Mouse (Mus musculus) ES-Bruce4 (cell line): ENCODE measurements around the gene Apex1. TPM values are rescaled to one million over a fixed set of nuclear protein-coding genes. Genes with fewer than 3 reads are reported as not detected.
"Not testable (repeated sequence)": the region's sequence is repeated elsewhere in the genome, so short reads cannot be mapped to it uniquely, and the experiment has no call there.

ENCODE experiments used
- H3K27ac ChIP-seq: 2 replicates; pipeline ENCODE4 v1.5.1; 2012; ENCODE audit warnings: low read length, inconsistent platforms; ENCODE audit not compliant: insufficient read depth
- H3K27me3 ChIP-seq: 2 replicates; pipeline ENCODE4 v1.6.1; 2012; ENCODE audit warnings: mild to moderate bottlenecking, low read length, inconsistent platforms; ENCODE audit not compliant: control insufficient read depth, poor library complexity, insufficient read depth, severe bottlenecking
- H3K36me3 ChIP-seq: 2 replicates; pipeline ENCODE4 v1.6.1; 2012; ENCODE audit warnings: inconsistent platforms, mild to moderate bottlenecking, low read length, moderate library complexity; ENCODE audit not compliant: control insufficient read depth, poor library complexity, insufficient read depth, severe bottlenecking
- H3K4me1 ChIP-seq: one replicate; pipeline ENCODE4 v1.8.1; 2011; ENCODE audit warnings: low read length; ENCODE audit not compliant: control insufficient read depth, insufficient read depth
- H3K4me3 ChIP-seq: 2 replicates; pipeline ENCODE4 v1.5.1; 2011; ENCODE audit warnings: low read depth, mild to moderate bottlenecking, low read length
- H3K9ac ChIP-seq: 2 replicates; pipeline ENCODE4 v1.6.1; 2012; ENCODE audit warnings: low read depth, mild to moderate bottlenecking, inconsistent platforms; ENCODE audit not compliant: poor library complexity, severe bottlenecking
- H3K9me3 ChIP-seq: replicated peaks from 2 replicates; pipeline ENCODE4 v1.6.1; 2012; ENCODE audit warnings: mild to moderate bottlenecking, low read length, inconsistent platforms; ENCODE audit not compliant: control insufficient read depth, poor library complexity, insufficient read depth, severe bottlenecking
- CTCF ChIP-seq: IDR thresholded peaks from one replicate; pipeline ENCODE4 v1.8.1; 2011; ENCODE audit warnings: low read depth, low read length
- EP300 ChIP-seq: IDR thresholded peaks from 2 replicates; pipeline ENCODE4 v1.6.1; 2011; ENCODE audit warnings: low read depth, low read length; ENCODE audit not compliant: insufficient read depth
- POLR2A ChIP-seq: IDR thresholded peaks from one replicate; pipeline ENCODE4 v1.8.1; 2011; ENCODE audit warnings: low read length; ENCODE audit not compliant: insufficient read depth
- polyA plus RNA-seq: library from polyadenylated mRNA; stranded (reverse); fragments of >200 nt; gene quantifications from 2 replicates; pipeline ENCODE4 v1.2.4, GENCODE M21; 2011; ENCODE audit warnings: low read depth; ENCODE audit not compliant: missing spikeins, insufficient read depth, insufficient read length

The Apex1 gene
- polyA plus RNA-seq, 1 experiment = 181 TPM

- Histone ChIP-seq H3K4me3 (peak within 1 kb of the TSS; percentile 54), H3K36me3 (no peaks in the 10 kb centered on the region), H3K9ac (peak within 1 kb of the TSS; percentile 20), H3K9me3 (no peaks in the 10 kb centered on the region), H3K4me1 (no peaks in the 10 kb centered on the region), H3K27me3 (no peaks in the 10 kb centered on the region), H3K27ac (no peak within 1 kb of the TSS)
- no peak for TF ChIP-seq POLR2A
- no peak for TF ChIP-seq EP300
- no peak for TF ChIP-seq CTCF
Measured at GRCm38 (mm10) chr14:50897374-50897765, 27.4 kb upstream of the Apex1 start, which contains the start of gene Klhl33. Gene Klhl33, minus strand, starts transcription at chr14:50897507.

GRCm38 (mm10) chr14:50897992-50898391, 26.8 kb upstream of the Apex1 start:
- H3K27me3 ChIP-seq, H3K27ac ChIP-seq, H3K9me3 ChIP-seq, H3K9ac ChIP-seq, H3K4me3 ChIP-seq, H3K36me3 ChIP-seq, H3K4me1 ChIP-seq: not testable (repeated sequence)

- Histone ChIP-seq H3K36me3 (no peaks in the 10 kb centered on the region), H3K27ac (peak overlapping the region; percentile 69), H3K4me1 (no peaks in the 10 kb centered on the region), H3K9me3 (no peaks in the 10 kb centered on the region), H3K4me3 (peak overlapping the region; percentile 97), H3K9ac (peak overlapping the region; percentile 87), H3K27me3 (no peaks in the 10 kb centered on the region)
- TF ChIP-seq CTCF (peak; percentile 73), POLR2A (peak; percentile 45), EP300 (0 out of 2 replicates have a peak, but pooled peaks have one; percentile 20)
Measured at GRCm38 (mm10) chr14:50903973-50904827, 20.6 kb upstream of the Apex1 start.

- no peak overlapping the region for H3K4me3 ChIP-seq
- TF ChIP-seq EP300 (no peak), POLR2A (no peak), CTCF (no peak)
- H3K36me3 ChIP-seq = no peaks in the 10 kb centered on the region
- H3K27me3 ChIP-seq = no peaks in the 10 kb centered on the region
- no peaks in the 10 kb centered on the region for H3K9me3 ChIP-seq
- no peak overlapping the region for H3K27ac ChIP-seq
- no peaks in the 10 kb centered on the region for H3K4me1 ChIP-seq
- H3K9ac ChIP-seq = no peak overlapping the region
Measured at GRCm38 (mm10) chr14:50904828-50905129, 20.0 kb upstream of the Apex1 start.

- H3K27me3 ChIP-seq, H3K36me3 ChIP-seq, H3K27ac ChIP-seq, H3K4me1 ChIP-seq, H3K4me3 ChIP-seq, H3K9me3 ChIP-seq, H3K9ac ChIP-seq: not testable (repeated sequence)
Measured at GRCm38 (mm10) chr14:50905327-50905726, 19.4 kb upstream of the Apex1 start.

GRCm38 (mm10) chr14:50908126-50908525, 16.6 kb upstream of the Apex1 start:
- Histone ChIP-seq H3K4me1 (peaks cover 3% of the 10 kb centered on the region), H3K27ac (no peak overlapping the region), H3K36me3 (no peaks in the 10 kb centered on the region), H3K4me3 (no peak overlapping the region), H3K9me3 (no peaks in the 10 kb centered on the region), H3K9ac (no peak overlapping the region), H3K27me3 (no peaks in the 10 kb centered on the region)
- no peak for TF ChIP-seq POLR2A
- no peak for TF ChIP-seq CTCF
